8 mouse cellular contexts compared by ENCODE assay signal in genomic region chr11:73049335-73049734, GRCm38 (mm10). TPM values are rescaled to one million over a fixed set of nuclear protein-coding genes. Genes with fewer than 3 reads are reported as not detected.
DNase-seq lines count a peak whose midpoint lies in the region; ATAC-seq lines count a peak whose summit lies in the region.

No protein-coding gene starts in this region.

- peak overlapping the region; percentile 85 for H3K4me2 ChIP-seq in hindbrain, embryonic 12.5 days (replicated peaks)

- DNase-seq in T-cell, adult 2 months (ENCODE audit: low spot score) = peak; percentile 48
- DNase-seq in cerebellum, adult 9-11 months = peak; percentile 73
- peak; percentile 64 to 77 for DNase-seq in layer of hippocampus, postnatal 36 days
- DNase-seq in lung, postnatal 25 days (ENCODE audit: low spot score) = peak; percentile 71
- DNase-seq in retina, postnatal 7 days (ENCODE audit: low read depth, low spot score) = peak; percentile 73
- peak; percentile 53 to 79 for DNase-seq in urinary bladder, postnatal 4 days (ENCODE audit: low spot score in 2 of 2)

- H3K27me3 ChIP-seq in hindbrain, embryonic 12.5 days = no peaks in the 10 kb centered on the region

- peak overlapping the region; percentile 57; the same call in 1 of the 2 replicates for H3K27ac ChIP-seq in hindbrain, embryonic 12.5 days

- WGBS in hindbrain, embryonic 12.5 days = 6% methylated on average over 4 of the region's 4 CpGs

- peaks cover 13% of the 10 kb centered on the region for H3K4me1 ChIP-seq in hindbrain, embryonic 12.5 days

- peak overlapping the region; percentile 92 for H3K9ac ChIP-seq in hindbrain, embryonic 12.5 days

- peaks cover 32% of the 10 kb centered on the region for H3K36me3 ChIP-seq in hindbrain, embryonic 12.5 days

- ATAC-seq in frontal cortex, adult (ENCODE audit: low TSS enrichment) = peak; percentile 38; the same call in 1 of the 2 replicates
- no peak for ATAC-seq in hindbrain, embryonic 12.5 days (ENCODE audit: low FRiP score)

- H3K9me3 ChIP-seq in hindbrain, embryonic 12.5 days (replicated peaks) = no peaks in the 10 kb centered on the region

- H3K4me3 ChIP-seq in hindbrain, embryonic 12.5 days = peak overlapping the region; percentile 88

RNA-seq across cellular contexts. Expression of gene Ncbp3, which starts 1.8 kb away (rescaled TPM):
- polyA plus RNA-seq in hindbrain, embryonic 12.5 days (2016; fragmentation: Nextera tagmentation; extraction: Ambion mirVana) = 13.4 and 13.5 TPM in 2 replicates
- 10 to 100 TPM; 10.3 to 10.9 TPM for total RNA-seq in layer of hippocampus, postnatal 36 days (2021)

RNA-seq across cellular contexts. Expression of gene Camkk1, which starts 30.5 kb away (rescaled TPM):
- 13.3 and 13.6 TPM in 2 replicates for polyA plus RNA-seq in hindbrain, embryonic 12.5 days (2016; fragmentation: Nextera tagmentation; extraction: Ambion mirVana)
- total RNA-seq in layer of hippocampus, postnatal 36 days (2021) = 100 to 1,000 TPM; 157 to 161 TPM

RNA-seq across cellular contexts. Expression of gene Itgae, which starts 41.0 kb away (rescaled TPM):
- polyA plus RNA-seq in hindbrain, embryonic 12.5 days (2016; fragmentation: Nextera tagmentation; extraction: Ambion mirVana) = 0.30 and 0.35 TPM in 2 replicates
- total RNA-seq in layer of hippocampus, postnatal 36 days (2021) = under 1 TPM; 0.15 to 0.18 TPM

RNA-seq across cellular contexts. Expression of gene P2rx1, which starts 50.4 kb away (rescaled TPM):
- 0.81 and 1.2 TPM in 2 replicates for polyA plus RNA-seq in hindbrain, embryonic 12.5 days (2016; fragmentation: Nextera tagmentation; extraction: Ambion mirVana)
- under 1 TPM; 0.46 to 0.62 TPM for total RNA-seq in layer of hippocampus, postnatal 36 days (2021)
